Mouse (Mus musculus) 416B (cell line): ENCODE results near the gene Slc38a5.

Experiments used
- DNase-seq: peaks from one replicate; pipeline ENCODE4 v3.0.0; 2011; ENCODE audit warnings: low read depth

Gene Slc38a5

GRCm38 (mm10) chrX:8314905-8315304 is 44.0 kb downstream of the Slc38a5 start:
- DNase-seq: peak; percentile 68

GRCm38 (mm10) chrX:8327124-8327523 is 56.2 kb downstream of the Slc38a5 start, which contains the start of gene Ssxb10:
Ssxb10 (plus strand) TSS chrX:8327424.
- DNase-seq: no peak
